Mouse (Mus musculus) spleen, adult 18-20 months (tissue): ENCODE data around the gene Tesc.

Source experiments
- DNase-seq, 2 experiments: peaks; one replicate each; pipeline ENCODE4 v3.0.0; 2022; ENCODE audit warnings: mixed read lengths in 2 of 2

Gene Tesc

GRCm38 (mm10) chr5:118027698-118028190 is at the start of gene Tesc:
Gene Tesc (plus strand): TSS chr5:118027743.
- no peak for DNase-seq

GRCm38 (mm10) chr5:117978159-117978697 is 49.3 kb upstream of the Tesc start:
- DNase-seq, result no peak

- no peak for DNase-seq
Observed at GRCm38 (mm10) chr5:117979082-117979481, 48.5 kb upstream of the Tesc start.

GRCm38 (mm10) chr5:117980921-117981320 is 46.6 kb upstream of the Tesc start:
- DNase-seq, result no peak

DNA sequence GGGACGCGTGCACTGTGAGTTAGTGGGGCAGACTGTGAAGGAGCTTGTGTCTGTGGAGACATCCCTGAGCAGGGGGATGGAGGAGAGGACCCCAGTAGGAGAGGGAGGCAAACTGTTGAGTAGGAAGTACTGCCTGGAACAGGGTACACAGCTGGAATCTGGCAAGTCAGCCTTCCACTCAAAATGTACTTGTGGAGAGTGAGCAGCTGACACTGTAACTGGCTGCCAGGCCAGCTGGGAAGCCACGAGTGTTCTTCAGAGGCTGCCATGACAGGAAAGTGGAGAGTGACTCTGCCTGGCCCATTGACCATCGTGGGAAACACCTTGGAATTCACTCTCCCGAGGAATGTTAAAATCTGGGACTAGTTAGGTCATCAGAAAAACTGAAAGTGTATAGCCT is 45.6 kb upstream of the Tesc start:
- DNase-seq, result no peak

GRCm38 (mm10) chr5:117986327-117986726 is 41.2 kb upstream of the Tesc start:
- no peak for DNase-seq

DNA sequence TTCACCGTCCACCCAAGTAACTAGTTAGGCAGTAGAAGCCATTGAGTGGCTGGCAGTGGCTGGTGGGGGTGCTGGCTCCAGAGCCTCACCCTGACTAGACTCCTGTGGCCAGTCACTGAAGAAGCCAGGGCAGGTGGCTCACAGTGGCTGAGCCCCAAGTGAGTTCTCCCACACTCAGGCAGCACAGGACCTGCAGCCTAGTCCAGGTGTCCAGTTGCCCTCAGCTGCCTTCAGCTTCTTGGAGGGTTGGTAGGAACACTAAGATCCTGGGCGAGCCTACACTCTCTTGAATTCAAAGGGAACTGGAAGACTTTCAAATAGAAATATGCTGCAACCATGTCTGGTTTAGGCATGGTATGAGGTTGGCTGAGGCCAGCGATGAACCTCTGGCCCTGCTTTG is 39.7 kb upstream of the Tesc start:
- DNase-seq, result no peak

GRCm38 (mm10) chr5:117988367-117988766 is 39.2 kb upstream of the Tesc start:
- no peak for DNase-seq

DNA sequence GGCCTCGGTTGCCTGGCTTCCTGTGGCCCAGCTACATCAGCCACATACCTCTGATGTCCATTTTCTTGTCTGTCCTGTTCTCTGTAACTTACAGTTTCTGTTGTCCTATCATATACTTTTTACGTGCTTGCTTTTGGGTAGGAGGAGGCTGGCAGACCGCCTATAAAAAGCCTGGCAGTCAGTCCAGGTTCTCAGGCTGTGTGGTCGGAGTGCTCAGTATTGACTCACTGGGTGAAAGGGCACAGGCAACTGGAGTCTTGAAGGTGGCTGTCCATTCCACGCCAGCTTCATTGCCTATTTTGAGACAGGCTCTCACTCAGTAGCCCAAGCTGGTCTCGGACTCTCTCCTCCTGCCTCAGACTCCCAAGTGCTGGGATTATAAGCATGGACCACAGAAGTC is 37.8 kb upstream of the Tesc start:
- no peak for DNase-seq

GRCm38 (mm10) chr5:117990957-117991356 is 36.6 kb upstream of the Tesc start:
- DNase-seq, result no peak

GRCm38 (mm10) chr5:117993550-117993949 is 34.0 kb upstream of the Tesc start:
- no peak for DNase-seq

- no peak for DNase-seq
Observed at GRCm38 (mm10) chr5:117995372-117995901, 32.1 kb upstream of the Tesc start.

- DNase-seq, result no peak
Observed at GRCm38 (mm10) chr5:117995911-117996310, 31.6 kb upstream of the Tesc start.

DNA sequence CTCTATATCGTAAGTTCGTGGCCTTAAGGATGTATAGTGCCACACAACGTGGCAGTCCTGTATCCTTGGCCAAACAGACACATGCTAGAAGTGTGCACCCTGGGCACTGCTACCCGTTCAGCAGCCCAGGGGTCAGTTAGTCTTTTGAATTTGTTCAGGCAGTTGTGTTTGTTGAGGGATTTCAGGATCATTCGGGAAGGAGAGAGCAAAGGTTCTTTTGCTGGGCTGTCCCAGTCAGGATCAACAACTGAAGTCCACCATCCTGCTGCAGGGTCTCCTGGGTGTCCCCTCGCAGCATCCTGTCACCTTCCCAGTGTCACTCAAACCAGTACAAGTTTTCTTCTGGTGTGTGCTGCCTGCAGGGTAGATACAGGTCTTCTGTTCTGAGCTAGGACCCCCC is 31.0 kb upstream of the Tesc start:
- no peak for DNase-seq

- no peak for DNase-seq
Observed at GRCm38 (mm10) chr5:117997434-117997970, 30.0 kb upstream of the Tesc start.

DNA sequence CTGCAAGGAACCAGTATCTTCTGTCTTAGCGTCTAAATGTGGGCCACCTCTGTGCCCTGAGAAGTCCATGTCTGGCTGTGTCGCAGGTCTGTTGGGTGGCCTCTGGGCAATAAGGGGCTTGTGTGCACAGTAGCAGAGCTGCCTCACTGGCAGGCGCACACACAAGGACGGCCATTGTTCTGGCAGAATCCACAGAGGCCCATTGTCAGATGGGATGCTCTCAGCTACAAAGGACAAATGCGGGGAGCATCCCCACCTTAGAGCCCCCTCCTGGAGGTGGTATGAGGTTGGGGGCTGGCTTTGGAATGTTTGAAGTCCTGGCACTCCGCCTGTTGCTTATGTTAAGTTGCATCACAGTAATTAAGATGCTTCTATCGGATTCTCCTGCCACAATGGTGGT is 28.5 kb upstream of the Tesc start:
- no peak for DNase-seq

- DNase-seq, result no peak
Observed at GRCm38 (mm10) chr5:117999584-117999983, 28.0 kb upstream of the Tesc start.

- DNase-seq, result peak; percentile 25 to 64
Observed at GRCm38 (mm10) chr5:118002059-118002458, 25.5 kb upstream of the Tesc start.

- peak in 1 of 2 experiments; percentile 69 for DNase-seq
Observed at GRCm38 (mm10) chr5:118004619-118005018, 22.9 kb upstream of the Tesc start.

DNA sequence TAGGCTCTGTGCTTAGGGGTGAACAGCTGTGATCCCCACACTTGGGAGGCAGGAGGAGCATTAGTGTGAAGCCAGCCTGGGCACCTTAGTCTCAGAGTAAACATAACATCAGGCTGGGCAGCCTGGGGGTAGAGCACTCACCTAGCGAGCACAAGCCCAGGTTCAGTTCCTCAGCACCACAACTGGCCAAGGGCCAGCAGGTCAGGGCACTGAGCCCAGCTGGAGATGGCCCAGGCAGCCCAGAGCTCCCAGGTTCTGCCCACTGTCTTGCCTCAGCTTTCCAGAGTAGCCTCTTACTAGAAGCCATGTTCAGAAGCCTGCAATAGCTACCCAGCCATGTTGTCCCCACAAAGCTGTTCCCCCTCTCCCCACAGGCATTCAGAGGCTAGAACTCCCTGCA is 21.8 kb upstream of the Tesc start:
- DNase-seq, result no peak

DNA sequence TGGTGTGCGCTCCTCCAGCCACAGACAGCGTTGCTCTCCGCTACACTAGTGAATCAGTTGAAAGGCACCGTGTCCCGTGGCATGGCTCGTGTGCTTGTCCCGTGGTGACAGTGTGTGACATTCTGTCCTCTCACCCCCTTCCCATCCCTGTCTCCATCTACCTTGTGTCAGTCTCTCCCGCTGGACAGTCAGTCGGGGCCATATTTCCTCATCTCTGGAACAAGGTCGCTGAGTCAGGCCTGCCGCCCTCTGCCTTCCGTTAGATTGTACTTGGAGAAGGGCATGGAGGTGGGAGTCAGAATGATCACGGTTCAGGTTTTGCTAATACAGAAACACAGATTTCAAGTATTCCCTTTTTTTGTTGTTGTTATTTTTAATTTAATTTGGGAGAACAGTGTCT is 19.2 kb upstream of the Tesc start:
- no peak for DNase-seq

DNA sequence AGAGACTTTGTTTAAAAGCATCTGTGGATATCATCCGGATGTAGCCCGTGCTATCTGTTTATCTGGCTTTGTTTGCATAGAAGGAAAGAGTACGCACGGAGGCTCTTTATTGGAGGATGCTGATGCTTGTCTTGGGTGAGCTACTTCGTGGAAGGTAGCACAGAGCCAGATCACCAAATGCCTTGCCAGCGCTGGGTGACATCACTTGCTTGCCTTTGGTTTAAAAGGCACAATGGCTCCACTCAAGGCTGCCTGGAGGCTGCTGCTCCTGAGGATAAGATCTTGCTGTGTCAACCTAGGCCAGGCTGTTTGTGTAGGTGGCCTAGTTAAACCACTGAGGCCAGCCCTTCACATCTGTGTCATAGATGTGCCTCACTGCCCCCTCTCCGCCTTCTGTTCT is 16.7 kb upstream of the Tesc start:
- no peak for DNase-seq

DNA sequence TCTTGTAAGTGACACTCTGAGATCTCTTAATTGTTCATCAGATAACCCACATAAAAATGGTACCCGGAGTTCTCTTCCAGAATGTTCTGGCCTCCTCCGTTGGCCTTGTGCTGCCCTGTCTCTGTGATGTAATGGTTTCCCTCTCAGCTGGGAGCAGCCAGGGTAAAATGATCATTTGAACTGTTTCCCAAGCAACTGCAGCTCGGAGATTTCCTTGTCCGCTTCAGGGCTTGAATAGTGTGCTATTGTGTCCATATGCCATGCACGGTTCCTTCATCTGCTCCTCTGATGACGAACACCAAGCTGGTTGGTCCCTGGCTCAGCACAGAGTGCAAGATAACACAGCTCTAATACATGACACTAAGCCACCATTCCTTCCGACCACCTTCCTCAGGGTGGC is 15.7 kb upstream of the Tesc start:
- no peak for DNase-seq

DNA sequence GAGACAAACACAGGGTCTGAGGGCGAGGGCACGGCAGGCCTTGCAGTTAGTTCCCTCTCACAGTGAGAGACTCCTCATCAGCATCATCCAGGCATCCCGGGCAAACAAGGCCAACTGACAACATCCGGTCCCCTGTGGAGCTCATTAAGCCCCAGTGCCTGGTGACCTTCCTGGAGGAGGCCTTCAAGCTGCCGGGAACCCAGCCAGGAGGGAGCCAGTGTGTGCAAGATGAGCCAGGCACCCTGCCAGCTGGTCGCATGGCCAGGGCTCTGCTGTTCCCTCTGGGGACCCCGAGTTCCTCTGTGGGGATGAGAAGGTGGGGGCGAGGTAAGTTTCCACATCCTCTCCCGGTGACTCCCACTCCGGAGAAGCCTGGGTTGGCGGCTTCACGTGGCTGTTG is 12.5 kb upstream of the Tesc start:
- no peak for DNase-seq

- DNase-seq, result no peak
Observed at GRCm38 (mm10) chr5:118015669-118016068, 11.9 kb upstream of the Tesc start.
